Mouse (Mus musculus) kidney, adult 8-10 months (tissue): ENCODE data around the gene 6430548M08Rik.

Experiments used
- DNase-seq, 2 experiments: peaks; one replicate each; pipeline ENCODE4 v3.0.0; 2022

The 6430548M08Rik gene

GRCm38 (mm10) chr8:120113758-120114255 lies at the start of gene 6430548M08Rik:
Gene 6430548M08Rik, plus strand, starts transcription at chr8:120114152.
- DNase-seq = peak; percentile 100

GRCm38 (mm10) chr8:120065611-120066010 lies 48.3 kb upstream of the 6430548M08Rik start:
- no peak for DNase-seq

GRCm38 (mm10) chr8:120066226-120066625 lies 47.7 kb upstream of the 6430548M08Rik start:
- no peak for DNase-seq

- DNase-seq = peak; percentile 73 to 79
Measured at GRCm38 (mm10) chr8:120067936-120068668, 45.9 kb upstream of the 6430548M08Rik start.

GRCm38 (mm10) chr8:120071684-120072083 lies 42.3 kb upstream of the 6430548M08Rik start:
- peak; percentile 65 to 89 for DNase-seq

- peak in 1 of 2 experiments; percentile 28 for DNase-seq
Measured at GRCm38 (mm10) chr8:120072259-120072658, 41.7 kb upstream of the 6430548M08Rik start.

- peak; percentile 37 to 44 for DNase-seq
Measured at GRCm38 (mm10) chr8:120072827-120073226, 41.1 kb upstream of the 6430548M08Rik start.

- peak; percentile 51 to 67 for DNase-seq
Measured at GRCm38 (mm10) chr8:120074516-120074915, 39.4 kb upstream of the 6430548M08Rik start.

GRCm38 (mm10) chr8:120075347-120075746 lies 38.6 kb upstream of the 6430548M08Rik start:
- DNase-seq = no peak

- peak; percentile 64 to 74 for DNase-seq
Measured at GRCm38 (mm10) chr8:120078080-120078479, 35.9 kb upstream of the 6430548M08Rik start.

GRCm38 (mm10) chr8:120079361-120079760 lies 34.6 kb upstream of the 6430548M08Rik start:
- no peak for DNase-seq

GRCm38 (mm10) chr8:120083261-120083660 lies 30.7 kb upstream of the 6430548M08Rik start:
- DNase-seq = no peak

- no peak for DNase-seq
Measured at GRCm38 (mm10) chr8:120084783-120085182, 29.2 kb upstream of the 6430548M08Rik start.

GRCm38 (mm10) chr8:120089511-120089910 lies 24.4 kb upstream of the 6430548M08Rik start:
- no peak for DNase-seq

- no peak for DNase-seq
Measured at GRCm38 (mm10) chr8:120091032-120091431, 22.9 kb upstream of the 6430548M08Rik start.

GRCm38 (mm10) chr8:120093103-120093502 lies 20.8 kb upstream of the 6430548M08Rik start:
- no peak for DNase-seq

- DNase-seq = no peak
Measured at GRCm38 (mm10) chr8:120094801-120095200, 19.2 kb upstream of the 6430548M08Rik start.

GRCm38 (mm10) chr8:120096486-120096885 lies 17.5 kb upstream of the 6430548M08Rik start:
- no peak for DNase-seq

- no peak for DNase-seq
Measured at GRCm38 (mm10) chr8:120100388-120101067, 13.4 kb upstream of the 6430548M08Rik start.

- peak; percentile 74 to 79 for DNase-seq
Measured at GRCm38 (mm10) chr8:120101068-120101972, 12.6 kb upstream of the 6430548M08Rik start, which contains the start of gene Zdhhc7. Gene Zdhhc7, minus strand, starts transcription at chr8:120101482.

- DNase-seq = no peak
Measured at GRCm38 (mm10) chr8:120103916-120104315, 10.0 kb upstream of the 6430548M08Rik start.

GRCm38 (mm10) chr8:120104721-120105272 lies 9.2 kb upstream of the 6430548M08Rik start:
- DNase-seq = peak; percentile 75 to 88
